Mouse (Mus musculus): ENCODE data around the gene Gm340. TPM values are rescaled to one million over a fixed set of nuclear protein-coding genes. Genes with fewer than 3 reads are reported as not detected.

Gm340 gene
- polyA plus RNA-seq, 1 experiment from 2014 or later = 4.8 TPM

- H3K4me1 ChIP-seq (replicated peaks; ENCODE audit: control insufficient read depth, insufficient read depth, low read length) = no peaks in the 10 kb centered on the region
- no peak overlapping the region for H3K9ac ChIP-seq (ENCODE audit: low read length)
- H3K9me3 ChIP-seq (ENCODE audit: control insufficient read depth, low read length) = no peaks in the 10 kb centered on the region
- H3K4me2 ChIP-seq (ENCODE audit: low read length) = no peak overlapping the region
- DNase-seq (ENCODE audit: low spot score) (no peak), ATAC-seq (replicated peaks; ENCODE audit: low FRiP score, low TSS enrichment, low read depth) (no peak)
- 62% methylated on average over 19 of the region's 19 CpGs for WGBS
- H3K4me3 ChIP-seq (ENCODE audit: low read depth, low read length) = no peak overlapping the region
- no peak overlapping the region for H3K27ac ChIP-seq (ENCODE audit: low read depth)
- H3K36me3 ChIP-seq (ENCODE audit: control insufficient read depth, insufficient read depth, low read length) = no peaks in the 10 kb centered on the region
- no peaks in the 10 kb centered on the region for H3K27me3 ChIP-seq (replicated peaks; ENCODE audit: control insufficient read depth, insufficient read depth, low read length)
These were observed 36.7 kb downstream of the Gm340 start for GRCm38 (mm10) chr19:41618771-41619385.

GRCm38 (mm10) chr19:41620366-41621092, 38.4 kb downstream of the Gm340 start:
- 77% methylated on average over 14 of the region's 14 CpGs for WGBS
- ATAC-seq (replicated peaks; ENCODE audit: low FRiP score, low TSS enrichment, low read depth) = no peak
- H3K36me3 ChIP-seq (ENCODE audit: control insufficient read depth, insufficient read depth, low read length) = no peaks in the 10 kb centered on the region
- no peaks in the 10 kb centered on the region for H3K9me3 ChIP-seq (ENCODE audit: control insufficient read depth, low read length)
- H3K27ac ChIP-seq (ENCODE audit: low read depth) = no peak overlapping the region
- H3K4me1 ChIP-seq (replicated peaks; ENCODE audit: control insufficient read depth, insufficient read depth, low read length) = no peaks in the 10 kb centered on the region
- H3K9ac ChIP-seq (ENCODE audit: low read length) = no peak overlapping the region
- H3K27me3 ChIP-seq (replicated peaks; ENCODE audit: control insufficient read depth, insufficient read depth, low read length) = no peaks in the 10 kb centered on the region
- DNase-seq (ENCODE audit: low spot score) = no peak
- H3K4me3 ChIP-seq (ENCODE audit: low read depth, low read length) = no peak overlapping the region
- H3K4me2 ChIP-seq (ENCODE audit: low read length) = no peak overlapping the region

DNA sequence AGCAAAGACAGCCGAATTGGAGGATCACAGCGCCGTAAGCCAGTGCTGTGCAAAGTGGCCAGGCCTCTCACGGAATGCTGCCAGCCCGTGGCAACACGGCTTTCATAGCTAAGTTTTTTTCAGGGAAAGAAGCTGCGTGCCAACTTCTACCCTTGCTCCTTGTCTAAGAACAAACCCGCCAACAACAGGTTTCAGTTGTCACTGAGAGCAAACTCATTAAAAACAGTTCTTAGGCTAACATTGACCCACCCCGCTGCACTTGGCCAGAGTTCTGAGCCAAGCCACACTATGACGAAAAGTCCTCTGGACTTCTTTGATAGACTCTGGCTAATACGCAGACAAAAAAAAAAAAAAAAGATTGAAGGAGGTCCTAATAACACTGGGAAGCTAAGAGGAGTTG, 46.8 kb downstream of the Gm340 start:
- no peaks in the 10 kb centered on the region for H3K36me3 ChIP-seq (ENCODE audit: control insufficient read depth, insufficient read depth, low read length)
- no peak for DNase-seq (ENCODE audit: low spot score)
- H3K9ac ChIP-seq (ENCODE audit: low read length) = no peak overlapping the region
- no peak overlapping the region for H3K27ac ChIP-seq (ENCODE audit: low read depth)
- no peaks in the 10 kb centered on the region for H3K9me3 ChIP-seq (ENCODE audit: control insufficient read depth, low read length)
- whole genome bisulfite sequencing = 86% methylated on average over 11 of the region's 11 CpGs
- no peak for ATAC-seq (replicated peaks; ENCODE audit: low FRiP score, low TSS enrichment, low read depth)
- H3K4me2 ChIP-seq (ENCODE audit: low read length) = no peak overlapping the region
- no peaks in the 10 kb centered on the region for H3K4me1 ChIP-seq (replicated peaks; ENCODE audit: control insufficient read depth, insufficient read depth, low read length)
- no peak overlapping the region for H3K4me3 ChIP-seq (ENCODE audit: low read depth, low read length)
- H3K27me3 ChIP-seq (replicated peaks; ENCODE audit: control insufficient read depth, insufficient read depth, low read length) = no peaks in the 10 kb centered on the region

DNA sequence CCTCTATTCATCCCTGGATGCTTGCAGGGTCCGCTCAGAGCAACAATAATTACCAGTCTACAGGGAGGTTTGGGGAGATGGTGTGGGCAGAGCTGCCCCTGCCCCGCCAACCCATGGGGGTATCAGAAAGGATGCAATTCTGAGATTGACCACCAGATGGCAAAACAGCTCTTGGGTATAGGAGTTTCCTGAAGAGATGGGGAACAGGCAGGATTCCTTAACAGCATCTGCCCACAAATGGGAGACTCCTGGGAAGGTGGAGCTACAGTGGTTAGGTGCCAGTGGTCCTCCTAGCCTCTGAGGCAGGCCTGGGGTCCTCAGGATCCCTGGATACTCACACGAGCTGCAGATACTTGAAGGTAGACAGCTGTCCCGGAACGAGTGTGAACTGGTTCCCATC, 47.4 kb downstream of the Gm340 start:
- ATAC-seq (replicated peaks; ENCODE audit: low FRiP score, low TSS enrichment, low read depth) = 0 out of 2 replicates have a peak, but pooled peaks have one; percentile 40
- Histone ChIP-seq H3K9me3 (ENCODE audit: control insufficient read depth, low read length) (no peaks in the 10 kb centered on the region), H3K36me3 (ENCODE audit: control insufficient read depth, insufficient read depth, low read length) (no peaks in the 10 kb centered on the region), H3K27me3 (replicated peaks; ENCODE audit: control insufficient read depth, insufficient read depth, low read length) (no peaks in the 10 kb centered on the region), H3K27ac (ENCODE audit: low read depth) (no peak overlapping the region), H3K4me2 (ENCODE audit: low read length) (no peak overlapping the region), H3K9ac (ENCODE audit: low read length) (no peak overlapping the region), H3K4me1 (replicated peaks; ENCODE audit: control insufficient read depth, insufficient read depth, low read length) (no peaks in the 10 kb centered on the region), H3K4me3 (ENCODE audit: low read depth, low read length) (no peak overlapping the region)
- 40% methylated on average over 5 of the region's 5 CpGs for WGBS
- DNase-seq (ENCODE audit: low spot score) = peak; percentile 76

DNA sequence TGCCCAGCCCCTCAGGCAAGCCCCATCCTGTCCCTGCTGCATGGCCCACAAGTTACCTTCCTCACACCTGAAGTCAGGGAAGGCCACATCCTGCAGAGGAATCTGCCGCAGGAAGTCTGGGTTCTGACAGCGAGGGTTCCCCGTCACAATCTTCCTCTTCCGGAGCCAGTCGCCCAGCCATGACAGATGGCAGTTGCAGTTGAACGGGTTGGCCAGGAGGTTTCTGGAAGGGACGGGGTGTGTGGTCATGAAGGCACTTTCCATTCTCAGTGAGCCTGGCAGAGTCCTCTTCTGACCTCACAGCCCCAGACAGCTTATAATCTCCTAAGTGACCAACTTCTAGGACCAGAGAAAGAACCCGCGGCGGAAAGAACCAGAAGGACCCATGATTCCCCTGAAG, 51.9 kb downstream of the Gm340 start:
- DNase-seq (ENCODE audit: low spot score) = no peak
- H3K9ac ChIP-seq (ENCODE audit: low read length) = no peak overlapping the region
- no peaks in the 10 kb centered on the region for H3K4me1 ChIP-seq (replicated peaks; ENCODE audit: control insufficient read depth, insufficient read depth, low read length)
- no peaks in the 10 kb centered on the region for H3K36me3 ChIP-seq (ENCODE audit: control insufficient read depth, insufficient read depth, low read length)
- no peak for ATAC-seq (replicated peaks; ENCODE audit: low FRiP score, low TSS enrichment, low read depth)
- no peaks in the 10 kb centered on the region for H3K27me3 ChIP-seq (replicated peaks; ENCODE audit: control insufficient read depth, insufficient read depth, low read length)
- H3K4me2 ChIP-seq (ENCODE audit: low read length) = no peak overlapping the region
- no peaks in the 10 kb centered on the region for H3K9me3 ChIP-seq (ENCODE audit: control insufficient read depth, low read length)
- H3K27ac ChIP-seq (ENCODE audit: low read depth) = no peak overlapping the region
- WGBS = 80% methylated on average over 10 of the region's 10 CpGs
- no peak overlapping the region for H3K4me3 ChIP-seq (ENCODE audit: low read depth, low read length)

DNA sequence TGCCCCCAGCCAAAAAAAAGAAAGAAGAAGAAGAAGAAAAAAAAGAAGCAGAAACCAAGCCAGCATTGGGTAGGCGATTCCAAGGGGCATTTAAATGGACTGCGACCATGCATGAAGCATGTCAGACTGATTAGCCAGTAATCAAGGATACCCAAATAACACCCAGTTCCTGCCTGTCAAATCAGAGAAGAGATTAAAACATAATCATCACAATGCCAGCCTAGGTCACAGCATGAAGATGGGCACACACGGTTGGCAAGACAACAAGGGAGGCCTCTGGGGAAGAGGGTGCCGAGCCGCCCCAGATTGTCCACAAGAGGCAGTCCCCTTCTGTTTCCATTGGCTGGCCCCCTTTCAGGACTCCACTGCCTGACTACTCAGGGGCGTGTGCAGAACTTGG, 52.8 kb downstream of the Gm340 start:
- Histone ChIP-seq H3K9ac (ENCODE audit: low read length) (no peak overlapping the region), H3K4me2 (ENCODE audit: low read length) (no peak overlapping the region), H3K27me3 (replicated peaks; ENCODE audit: control insufficient read depth, insufficient read depth, low read length) (no peaks in the 10 kb centered on the region), H3K4me3 (ENCODE audit: low read depth, low read length) (no peak overlapping the region), H3K4me1 (replicated peaks; ENCODE audit: control insufficient read depth, insufficient read depth, low read length) (no peaks in the 10 kb centered on the region), H3K9me3 (ENCODE audit: control insufficient read depth, low read length) (no peaks in the 10 kb centered on the region), H3K27ac (ENCODE audit: low read depth) (no peak overlapping the region), H3K36me3 (ENCODE audit: control insufficient read depth, insufficient read depth, low read length) (no peaks in the 10 kb centered on the region)
- ATAC-seq (replicated peaks; ENCODE audit: low FRiP score, low TSS enrichment, low read depth) = no peak
- WGBS = 82% methylated on average over 6 of the region's 6 CpGs
- no peak for DNase-seq (ENCODE audit: low spot score)

Small RNA genes within 50 kb of the gene (microRNA-seq; reads per million reads assigned to microRNA genes)
- gene Mir8091 = not detected

Other genes with a start within 250 kb of the Gm340 start
- 4.9 and 6.9 TPM in 2 replicates for gene Pik3ap1, start 197.3 kb upstream of the Gm340 start, polyA plus RNA-seq (2014; fragmentation: Nextera tagmentation; extraction: Ambion mirVana)
- 26.7 and 27.6 TPM in 2 replicates for gene Lcor, start 99.7 kb upstream of the Gm340 start, polyA plus RNA-seq (2014; fragmentation: Nextera tagmentation; extraction: Ambion mirVana)
- gene Slit1, start 161.3 kb downstream of the Gm340 start, polyA plus RNA-seq (2014; fragmentation: Nextera tagmentation; extraction: Ambion mirVana) = 0.77 and 1.0 TPM in 2 replicates
- 25.5 and 29.0 TPM in 2 replicates for gene Arhgap19, start 219.7 kb downstream of the Gm340 start, polyA plus RNA-seq (2014; fragmentation: Nextera tagmentation; extraction: Ambion mirVana)
- gene Frat1, start 247.6 kb downstream of the Gm340 start, polyA plus RNA-seq (2014; fragmentation: Nextera tagmentation; extraction: Ambion mirVana) = 13.3 and 15.4 TPM in 2 replicates

All from intestine, embryonic 14.5 days (tissue).